Mouse (Mus musculus) adrenal gland, adult (tissue): Measurements from ENCODE around the gene Zfp954.
"Not testable (repeated sequence)": the region's sequence is repeated elsewhere in the genome, so short reads cannot be mapped to it uniquely, and the experiment has no call there.

ENCODE experiments used
- DNase-seq, 2 experiments: peaks; one replicate each; pipeline ENCODE4 v3.0.0; 2022 to 2023; ENCODE audit warnings: low spot score in 1 of 2; ENCODE audit not compliant: inconsistent age in 2 of 2

Zfp954 gene

DNA sequence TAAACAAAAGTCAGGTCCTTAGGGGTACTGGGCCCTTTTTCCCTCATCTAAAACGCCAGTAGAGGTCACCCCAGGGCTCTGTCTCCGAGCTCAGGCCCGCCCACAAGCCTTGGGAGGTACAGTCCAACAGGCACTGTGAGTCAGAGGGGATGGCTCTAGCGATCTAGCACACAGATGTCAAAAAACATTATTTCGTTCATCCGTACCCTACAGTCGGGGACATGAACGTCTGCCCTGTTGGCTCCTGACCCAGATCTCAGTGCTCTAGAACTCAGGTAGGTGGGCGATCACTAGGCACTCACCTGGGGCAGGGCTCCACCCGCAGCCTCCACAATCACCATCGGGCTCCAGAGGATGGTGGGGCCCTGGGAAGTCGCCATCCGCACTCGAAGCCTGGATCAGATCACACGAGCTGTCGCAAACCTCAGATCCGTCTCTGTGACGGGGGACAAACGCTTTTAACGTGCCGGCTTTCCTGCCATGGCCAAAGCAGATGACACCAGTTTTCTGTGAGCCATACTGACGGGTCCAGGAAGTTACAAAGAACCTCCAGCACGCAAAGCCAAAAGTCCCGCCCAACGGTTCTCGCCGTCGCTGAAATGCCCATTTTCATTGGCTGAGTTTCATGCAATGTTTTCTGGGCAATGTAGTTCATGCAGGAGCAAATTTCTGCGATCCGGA, at the start of gene Zfp954:
Gene Zfp954 (minus strand): TSS at position 568 of the 681 bp plus-strand sequence.
- peak; percentile 89 to 96 for DNase-seq

DNA sequence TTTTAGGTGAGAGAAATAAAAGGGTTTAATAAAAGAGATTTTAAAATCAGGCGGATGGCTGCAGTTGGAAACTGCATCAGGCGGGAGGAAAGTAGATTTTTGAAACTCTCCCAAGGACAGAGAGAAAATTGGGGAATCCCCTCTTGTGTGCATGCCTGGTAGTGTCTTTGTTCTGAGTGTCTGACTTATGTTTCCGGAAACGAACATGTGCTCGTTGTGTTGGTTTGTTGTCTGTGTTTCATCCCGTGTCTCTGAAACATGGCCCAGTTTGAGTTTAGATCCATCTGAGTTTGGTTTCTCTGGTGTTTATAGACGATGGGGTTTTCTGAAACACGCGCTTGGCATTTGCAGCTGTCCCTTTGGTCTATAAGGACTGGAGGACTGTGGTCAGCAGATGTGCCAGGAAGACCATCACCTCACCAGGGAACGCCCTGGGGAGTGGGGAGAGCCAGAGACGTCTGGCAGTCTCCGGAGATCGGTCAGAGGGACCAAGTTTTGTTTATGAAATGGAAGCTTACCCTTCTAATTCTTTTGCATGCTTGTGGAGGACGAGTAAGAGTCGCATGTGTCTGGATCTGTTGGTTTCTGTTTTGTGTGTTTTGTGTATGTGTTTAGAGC, 24.8 kb upstream of the Zfp954 start:
- no peak for DNase-seq

- DNase-seq, result no peak
These were observed 22.9 kb upstream of the Zfp954 start for GRCm38 (mm10) chr7:7144215-7144614.

GRCm38 (mm10) chr7:7136379-7136866, 15.1 kb upstream of the Zfp954 start, which contains the start of gene Zfp773:
Zfp773 (minus strand) TSS chr7:7136755.
- DNase-seq, result peak; percentile 64 to 91

DNA sequence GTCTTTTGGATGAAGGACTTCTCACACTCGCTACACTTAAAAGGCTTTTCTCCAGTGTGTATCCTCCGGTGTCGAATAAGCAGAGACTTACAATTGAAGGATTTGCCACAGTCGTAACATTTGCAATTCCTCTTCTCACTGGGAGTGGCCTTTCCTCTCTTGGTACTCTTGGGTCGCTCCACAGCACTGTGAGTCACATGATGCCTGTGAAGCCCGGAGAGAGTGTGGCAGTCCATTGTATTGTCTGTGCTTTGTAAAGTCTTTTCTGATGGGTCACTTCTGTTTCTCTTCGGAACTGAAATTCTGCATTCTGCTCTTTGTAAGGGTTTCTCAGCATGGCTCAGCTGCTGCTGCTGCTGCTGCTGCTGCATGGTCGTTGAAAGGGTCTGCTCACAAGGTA, 11.5 kb upstream of the Zfp954 start:
- no peak for DNase-seq

- DNase-seq, result not testable (repeated sequence)
These were observed 9.3 kb upstream of the Zfp954 start for GRCm38 (mm10) chr7:7130491-7131124.

DNA sequence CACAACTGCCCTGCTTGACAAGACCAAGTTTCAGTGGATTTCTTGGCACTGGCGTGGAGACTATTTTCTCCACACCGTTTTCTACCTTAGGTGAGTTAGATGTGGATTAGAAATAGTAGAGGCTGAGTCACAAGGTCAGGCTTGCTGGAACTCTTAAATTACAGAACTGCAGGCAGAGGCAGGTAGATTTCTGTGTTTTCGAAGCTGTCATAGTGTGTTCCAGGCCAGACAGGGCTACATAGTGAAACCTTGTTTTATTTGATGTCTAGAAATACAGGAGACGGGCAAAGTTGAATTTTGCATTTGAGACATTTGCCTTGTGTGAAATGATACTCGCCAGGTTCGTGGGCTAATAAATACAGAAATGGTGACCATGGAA, 303 bp upstream of the Zfp954 start:
- DNase-seq, result no peak

DNA sequence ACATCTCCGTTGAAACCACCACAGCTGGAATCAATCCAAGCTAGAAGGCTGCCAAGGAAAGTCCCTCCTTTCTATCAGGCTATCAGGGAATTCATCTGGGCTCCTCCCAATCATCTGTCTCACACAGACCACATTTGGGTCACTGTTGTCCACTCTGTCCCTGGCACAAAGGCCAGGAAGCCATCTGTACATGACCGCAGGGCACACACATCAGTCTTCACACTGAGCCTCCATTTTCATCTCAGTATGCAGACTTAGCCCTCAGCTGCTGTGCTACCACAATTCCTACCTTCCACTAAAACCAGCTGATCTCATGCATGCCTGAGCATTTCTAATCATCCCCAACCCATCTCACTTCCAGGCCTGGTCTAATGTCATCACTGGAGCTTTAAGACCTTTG, 2.8 kb downstream of the Zfp954 start:
- DNase-seq, result no peak

DNA sequence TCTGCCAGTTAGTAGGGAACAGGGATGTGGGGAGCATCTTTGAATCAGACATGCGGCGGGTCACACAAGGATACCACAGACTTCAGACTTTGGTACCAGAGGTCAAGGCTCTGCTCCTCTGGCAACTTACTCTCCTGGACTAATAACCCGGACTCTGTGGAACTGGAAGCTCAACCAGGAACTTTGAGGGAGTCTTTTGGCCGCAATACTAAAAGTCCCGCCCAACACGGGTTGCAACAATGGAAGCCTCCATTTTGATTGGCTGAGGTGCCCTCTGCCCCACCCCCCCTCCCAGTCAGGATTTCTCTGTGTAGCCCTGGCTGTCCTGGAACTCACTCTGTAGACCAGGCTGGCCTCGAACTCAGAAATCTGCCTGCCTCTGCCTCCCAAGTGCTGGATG, 12.8 kb downstream of the Zfp954 start:
- no peak for DNase-seq
